Mouse (Mus musculus): ENCODE measurements around the gene Aqp2. TPM values are rescaled to one million over a fixed set of nuclear protein-coding genes. Genes with fewer than 3 reads are reported as not detected.

Aqp2 gene
- polyA plus RNA-seq, 1 experiment = 0.18 TPM

DNA sequence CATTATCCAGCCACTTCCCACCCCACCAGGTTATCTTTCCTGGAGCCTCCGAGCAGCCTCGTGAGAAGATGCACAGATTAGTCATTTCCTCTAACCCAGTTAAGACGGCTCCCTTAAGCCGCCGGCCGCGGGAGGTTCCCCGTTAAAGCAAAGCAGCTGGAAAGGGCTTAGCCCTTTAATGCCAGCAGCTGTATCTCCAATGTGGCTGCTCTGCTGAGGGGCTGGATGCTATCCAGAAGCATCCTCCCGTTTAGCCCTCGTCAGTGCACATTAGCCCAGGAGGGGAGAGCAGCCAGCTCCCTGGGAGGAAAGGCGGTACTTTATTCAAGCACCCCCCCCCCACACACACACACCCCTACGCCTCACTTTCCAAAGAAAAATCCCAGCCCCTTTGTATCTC lies 35.9 kb downstream of the Aqp2 start:
- Histone ChIP-seq H3K4me3 (ENCODE audit: insufficient read depth, poor library complexity, severe bottlenecking) (no peak overlapping the region), H3K27me3 (ENCODE audit: control insufficient read depth, insufficient read depth, insufficient read length) (no peaks in the 10 kb centered on the region), H3K36me3 (ENCODE audit: control insufficient read depth, insufficient read depth) (peaks cover 7% of the 10 kb centered on the region), H3ac (ENCODE audit: control insufficient read depth, insufficient read length, low read depth) (no peak overlapping the region), H3K79me3 (ENCODE audit: low read depth) (no peaks in the 10 kb centered on the region), H3K79me2 (ENCODE audit: control insufficient read depth, insufficient read depth) (no peaks in the 10 kb centered on the region)
- TF ChIP-seq CEBPB (IDR thresholded peaks at IDR 0.05; ENCODE audit: low read depth) = no peak
- TF ChIP-seq FOSL1 (IDR thresholded peaks at IDR 0.05; ENCODE audit: insufficient read depth, low read length, poor library complexity, severe bottlenecking) = no peak
- no peak for TF ChIP-seq MAX (IDR thresholded peaks at IDR 0.05)
- peak; percentile 9 for TF ChIP-seq MYOD1 (IDR thresholded peaks at IDR 0.05; ENCODE audit: control insufficient read depth, insufficient read length, low read depth)
- TF ChIP-seq MYOG (IDR thresholded peaks at IDR 0.05; ENCODE audit: control insufficient read depth, extremely low read depth, insufficient read length) = no peak

DNA sequence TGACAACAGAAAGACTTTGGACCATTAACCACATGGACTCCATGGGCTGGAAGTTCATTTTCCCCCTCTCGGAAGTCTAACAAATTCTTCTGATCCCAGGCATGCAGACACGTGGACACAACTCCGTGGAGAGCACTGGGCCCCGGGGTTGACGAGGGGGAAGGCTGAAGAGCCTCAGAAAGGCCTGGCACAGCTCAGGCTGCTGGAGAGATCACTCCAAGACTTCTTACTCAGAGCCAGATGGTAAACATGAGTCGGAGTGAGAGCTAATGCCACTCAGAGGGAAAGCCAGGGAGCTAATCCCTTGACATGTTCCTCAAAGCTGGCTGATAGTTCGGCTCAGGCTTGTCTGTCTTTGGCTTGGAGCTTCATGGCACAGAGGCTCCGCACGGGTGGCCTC lies 36.4 kb downstream of the Aqp2 start:
- no peaks in the 10 kb centered on the region for H3K27me3 ChIP-seq (ENCODE audit: control insufficient read depth, insufficient read depth, insufficient read length)
- no peaks in the 10 kb centered on the region for H3K79me2 ChIP-seq (ENCODE audit: control insufficient read depth, insufficient read depth)
- peaks cover 11% of the 10 kb centered on the region for H3K36me3 ChIP-seq (ENCODE audit: control insufficient read depth, insufficient read depth)
- no peak overlapping the region for H3K4me3 ChIP-seq (ENCODE audit: insufficient read depth, poor library complexity, severe bottlenecking)
- no peak for TF ChIP-seq MAX (IDR thresholded peaks at IDR 0.05)
- no peak for TF ChIP-seq MYOD1 (IDR thresholded peaks at IDR 0.05; ENCODE audit: control insufficient read depth, insufficient read length, low read depth)
- no peak for TF ChIP-seq MYOG (IDR thresholded peaks at IDR 0.05; ENCODE audit: control insufficient read depth, extremely low read depth, insufficient read length)
- TF ChIP-seq FOSL1 (IDR thresholded peaks at IDR 0.05; ENCODE audit: insufficient read depth, low read length, poor library complexity, severe bottlenecking) = no peak
- no peak for TF ChIP-seq CEBPB (IDR thresholded peaks at IDR 0.05; ENCODE audit: low read depth)
- no peak for TF ChIP-seq USF1 (IDR thresholded peaks at IDR 0.05; ENCODE audit: low read depth)
- TF ChIP-seq CTCF (IDR thresholded peaks at IDR 0.05; ENCODE audit: control insufficient read depth, insufficient read depth, insufficient read length) = no peak
- no peak overlapping the region for H3ac ChIP-seq (ENCODE audit: control insufficient read depth, insufficient read length, low read depth)
- H3K79me3 ChIP-seq (ENCODE audit: low read depth) = no peaks in the 10 kb centered on the region

DNA sequence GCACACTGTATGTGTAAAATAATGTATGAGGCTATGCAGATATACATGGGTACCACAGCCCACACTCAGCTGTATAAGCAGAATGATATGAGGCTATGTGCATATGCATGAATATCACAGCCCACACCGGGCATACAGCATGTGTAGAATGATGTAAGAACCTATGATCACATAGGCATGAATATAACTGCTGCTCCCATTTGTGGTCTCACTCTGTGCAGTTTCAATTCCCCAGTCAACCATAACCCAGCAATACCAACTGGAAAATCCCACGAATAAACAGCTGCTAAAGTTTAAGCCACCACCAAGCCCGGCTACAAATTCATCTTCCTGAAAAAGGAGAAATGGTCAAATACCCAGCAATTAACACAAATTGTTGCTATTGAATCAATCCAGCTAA lies 39.7 kb downstream of the Aqp2 start:
- Histone ChIP-seq H3K36me3 (ENCODE audit: control insufficient read depth, insufficient read depth) (peaks cover 44% of the 10 kb centered on the region), H3K4me3 (ENCODE audit: insufficient read depth, poor library complexity, severe bottlenecking) (no peak overlapping the region)

DNA sequence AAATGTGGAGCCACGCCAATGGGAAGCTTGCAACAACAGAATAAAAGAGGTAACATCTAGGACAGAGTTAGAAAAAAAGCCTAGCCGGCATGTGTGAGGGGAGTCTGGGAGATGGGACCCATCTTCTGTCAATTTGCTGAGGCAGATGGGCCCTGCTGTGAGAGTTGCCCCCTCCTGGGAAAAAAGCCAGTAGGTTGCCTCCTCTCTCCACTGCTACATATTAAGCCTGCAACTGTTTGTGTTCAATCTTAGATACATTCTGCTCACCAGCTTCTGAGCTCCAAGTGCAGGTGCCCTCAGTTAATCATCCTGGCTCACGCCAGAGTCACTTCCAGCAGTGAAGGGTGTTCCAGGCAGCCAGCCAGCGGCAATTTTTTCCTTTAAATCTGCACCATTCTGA lies 41.0 kb downstream of the Aqp2 start:
- no peak for TF ChIP-seq CEBPB (IDR thresholded peaks at IDR 0.05; ENCODE audit: low read depth)
- no peak for TF ChIP-seq MAX (IDR thresholded peaks at IDR 0.05)
- TF ChIP-seq MYOD1 (IDR thresholded peaks at IDR 0.05; ENCODE audit: control insufficient read depth, insufficient read length, low read depth) = no peak
- no peak for TF ChIP-seq MYOG (IDR thresholded peaks at IDR 0.05; ENCODE audit: control insufficient read depth, extremely low read depth, insufficient read length)
- Histone ChIP-seq H3K79me3 (ENCODE audit: low read depth) (no peaks in the 10 kb centered on the region), H3K4me3 (ENCODE audit: insufficient read depth, poor library complexity, severe bottlenecking) (no peak overlapping the region), H3K36me3 (ENCODE audit: control insufficient read depth, insufficient read depth) (peaks cover 56% of the 10 kb centered on the region), H3K27me3 (ENCODE audit: control insufficient read depth, insufficient read depth, insufficient read length) (no peaks in the 10 kb centered on the region), H3ac (ENCODE audit: control insufficient read depth, insufficient read length, low read depth) (no peak overlapping the region), H3K79me2 (ENCODE audit: control insufficient read depth, insufficient read depth) (no peaks in the 10 kb centered on the region)

More for the DNA sequence above, 39.7 kb downstream of the Aqp2 start:
- TF ChIP-seq USF1 (IDR thresholded peaks at IDR 0.05; ENCODE audit: low read depth) (no peak), CEBPB (IDR thresholded peaks at IDR 0.05; ENCODE audit: low read depth) (no peak), FOSL1 (IDR thresholded peaks at IDR 0.05; ENCODE audit: insufficient read depth, low read length, poor library complexity, severe bottlenecking) (no peak)
- Histone ChIP-seq H3K79me3 (ENCODE audit: low read depth) (no peaks in the 10 kb centered on the region), H3ac (ENCODE audit: control insufficient read depth, insufficient read length, low read depth) (no peak overlapping the region), H3K79me2 (ENCODE audit: control insufficient read depth, insufficient read depth) (no peaks in the 10 kb centered on the region), H3K27me3 (ENCODE audit: control insufficient read depth, insufficient read depth, insufficient read length) (no peaks in the 10 kb centered on the region)

DNA sequence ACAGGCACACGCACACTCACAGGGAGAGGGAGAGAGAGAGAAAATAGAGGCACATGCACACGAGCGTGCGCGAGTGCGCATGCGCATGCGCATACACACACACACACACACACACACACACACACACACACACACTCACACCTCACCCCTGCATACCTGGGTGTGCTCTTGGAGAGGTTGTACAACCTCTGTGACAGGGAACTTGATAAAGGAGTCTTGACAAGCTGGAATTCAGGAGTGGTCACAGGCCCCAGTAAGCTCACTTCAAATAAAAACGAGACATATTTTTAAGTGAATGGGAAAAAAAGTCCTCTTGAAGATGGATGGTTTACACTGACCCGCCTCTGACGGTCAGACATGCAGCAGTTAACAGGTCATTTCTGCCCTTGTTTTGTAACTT lies 43.2 kb downstream of the Aqp2 start:
- Histone ChIP-seq H3K79me3 (ENCODE audit: low read depth) (no peaks in the 10 kb centered on the region), H3ac (ENCODE audit: control insufficient read depth, insufficient read length, low read depth) (no peak overlapping the region), H3K27me3 (ENCODE audit: control insufficient read depth, insufficient read depth, insufficient read length) (no peaks in the 10 kb centered on the region), H3K4me3 (ENCODE audit: insufficient read depth, poor library complexity, severe bottlenecking) (no peak overlapping the region), H3K79me2 (ENCODE audit: control insufficient read depth, insufficient read depth) (no peaks in the 10 kb centered on the region), H3K36me3 (ENCODE audit: control insufficient read depth, insufficient read depth) (peaks cover 78% of the 10 kb centered on the region)
- TF ChIP-seq FOSL1 (IDR thresholded peaks at IDR 0.05; ENCODE audit: insufficient read depth, low read length, poor library complexity, severe bottlenecking) = no peak

DNA sequence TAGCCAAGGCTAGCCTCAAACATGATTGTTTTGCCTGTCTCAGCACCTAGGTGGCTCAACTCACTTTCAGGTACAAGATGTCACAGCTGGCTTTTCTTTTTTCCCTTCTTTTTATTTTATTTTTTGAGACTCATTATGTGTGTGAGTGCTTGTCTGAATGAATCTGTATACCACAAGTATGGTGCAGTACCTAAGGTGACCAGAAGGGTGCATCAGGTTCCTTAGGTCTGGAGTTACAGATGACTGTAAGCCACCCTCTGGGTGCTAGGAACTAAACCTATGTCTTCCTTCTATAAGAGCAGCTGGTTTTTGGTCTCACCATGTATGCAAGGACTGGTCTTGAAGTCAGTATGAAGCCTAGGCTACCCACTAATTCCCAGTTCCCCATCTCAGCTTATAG lies 52.8 kb downstream of the Aqp2 start:
- Histone ChIP-seq H3K4me3 (ENCODE audit: insufficient read depth, poor library complexity, severe bottlenecking) (no peak overlapping the region), H3ac (ENCODE audit: control insufficient read depth, insufficient read length, low read depth) (no peak overlapping the region), H3K79me3 (ENCODE audit: low read depth) (peaks cover 1% of the 10 kb centered on the region), H3K79me2 (ENCODE audit: control insufficient read depth, insufficient read depth) (peaks cover 10% of the 10 kb centered on the region), H3K36me3 (ENCODE audit: control insufficient read depth, insufficient read depth) (peaks cover 96% of the 10 kb centered on the region), H3K27me3 (ENCODE audit: control insufficient read depth, insufficient read depth, insufficient read length) (no peaks in the 10 kb centered on the region)
- TF ChIP-seq USF1 (IDR thresholded peaks at IDR 0.05; ENCODE audit: low read depth) = no peak
- TF ChIP-seq FOSL1 (IDR thresholded peaks at IDR 0.05; ENCODE audit: insufficient read depth, low read length, poor library complexity, severe bottlenecking) = no peak
- TF ChIP-seq MYOD1 (IDR thresholded peaks at IDR 0.05; ENCODE audit: control insufficient read depth, insufficient read length, low read depth) = no peak
- no peak for TF ChIP-seq MYOG (IDR thresholded peaks at IDR 0.05; ENCODE audit: control insufficient read depth, extremely low read depth, insufficient read length)
- no peak for TF ChIP-seq MAX (IDR thresholded peaks at IDR 0.05)
- no peak for TF ChIP-seq CTCF (IDR thresholded peaks at IDR 0.05; ENCODE audit: control insufficient read depth, insufficient read depth, insufficient read length)
- no peak for TF ChIP-seq CEBPB (IDR thresholded peaks at IDR 0.05; ENCODE audit: low read depth)

Other genes with a start within 250 kb of the Aqp2 start
- gene Fmnl3, start 208.6 kb upstream of the Aqp2 start, polyA plus RNA-seq (2012; fragmentation: generic; extraction: Trizol) = 76.6 TPM
- gene Tmbim6, start 186.2 kb upstream of the Aqp2 start, polyA plus RNA-seq (2012; fragmentation: generic; extraction: Trizol) = 372 TPM
- 17.7 TPM for gene Nckap5l, start 121.3 kb upstream of the Aqp2 start, polyA plus RNA-seq (2012; fragmentation: generic; extraction: Trizol)
- 12.4 TPM for gene Bcdin3d, start 104.3 kb upstream of the Aqp2 start, polyA plus RNA-seq (2012; fragmentation: generic; extraction: Trizol)
- gene Faim2, start 50.9 kb upstream of the Aqp2 start, polyA plus RNA-seq (2012; fragmentation: generic; extraction: Trizol) = 0.68 TPM
- gene Aqp5, start 11.7 kb downstream of the Aqp2 start, polyA plus RNA-seq (2012; fragmentation: generic; extraction: Trizol) = 395 TPM
- gene Aqp6, start 22.3 kb downstream of the Aqp2 start, polyA plus RNA-seq (2012; fragmentation: generic; extraction: Trizol) = not detected
- gene Racgap1, start 72.6 kb downstream of the Aqp2 start, polyA plus RNA-seq (2012; fragmentation: generic; extraction: Trizol) = 175 TPM
- gene Asic1, start 91.3 kb downstream of the Aqp2 start, polyA plus RNA-seq (2012; fragmentation: generic; extraction: Trizol) = 2.2 TPM
- 28.6 TPM for gene Smarcd1, start 123.1 kb downstream of the Aqp2 start, polyA plus RNA-seq (2012; fragmentation: generic; extraction: Trizol)
- gene Gm17349, start 126.4 kb downstream of the Aqp2 start, polyA plus RNA-seq (2012; fragmentation: generic; extraction: Trizol) = not detected
- gene Gpd1, start 138.5 kb downstream of the Aqp2 start, polyA plus RNA-seq (2012; fragmentation: generic; extraction: Trizol) = 0.64 TPM
- gene Cox14, start 146.6 kb downstream of the Aqp2 start, polyA plus RNA-seq (2012; fragmentation: generic; extraction: Trizol) = 210 TPM
- 101 TPM for gene Cers5, start 193.8 kb downstream of the Aqp2 start, polyA plus RNA-seq (2012; fragmentation: generic; extraction: Trizol)

Data from C2C12 (cell line).